Mouse (Mus musculus): Measurements from ENCODE around the gene Nfix.

- TF ChIP-seq CHD2 (IDR thresholded peaks at IDR 0.05; ENCODE audit: low read depth, low read length) (no peak), HCFC1 (IDR thresholded peaks at IDR 0.05; ENCODE audit: borderline replicate concordance, insufficient read depth, low read length) (peak; percentile 71; the same call in 1 of the 2 replicates)
Observed at GRCm38 (mm10) chr8:84663483-84664327, 136.4 kb downstream of the Nfix start.

Measured in ES-E14 (cell line).